Comparison of ENCODE assay signal across 8 mouse cellular contexts in genomic region chrX:162949811-162950439, GRCm38 (mm10). TPM values are rescaled to one million over a fixed set of nuclear protein-coding genes. Genes with fewer than 3 reads are reported as not detected.
A peak's percentile ranks its signal among the peaks of the same experiment; 100 is the strongest.
DNase-seq lines count a peak whose midpoint lies in the region; ATAC-seq and TF ChIP-seq lines count a peak whose summit lies in the region.
"Had no signal": no experiment of that assay in that cellular context is flagged by ENCODE, and none has a peak within 500 bp of the region (broad histone marks: within the 10 kb centered on the region; RNA-seq: fewer than 3 reads in every experiment).

No protein-coding gene starts in this region.

- no peaks in the 10 kb centered on the region for H3K36me3 ChIP-seq in kidney, embryonic 16.5 days (ENCODE audit: insufficient read depth, low read length)
- H3K36me3 ChIP-seq in stomach, postnatal 0 days (ENCODE audit: control insufficient read depth, insufficient read depth, low read length): no peaks in the 10 kb centered on the region
- H3K36me3 ChIP-seq: lung, embryonic 15.5 days had no signal

- H3K9ac ChIP-seq in kidney, embryonic 16.5 days (replicated peaks; ENCODE audit: low read length): no peak overlapping the region
- H3K9ac ChIP-seq in stomach, postnatal 0 days (ENCODE audit: low read length): no peak overlapping the region
- H3K9ac ChIP-seq: lung, embryonic 15.5 days had no signal

- no peaks in the 10 kb centered on the region for H3K9me3 ChIP-seq in kidney, embryonic 16.5 days (ENCODE audit: low read length)
- no peaks in the 10 kb centered on the region for H3K9me3 ChIP-seq in stomach, postnatal 0 days (ENCODE audit: control insufficient read depth, low read length)
- H3K9me3 ChIP-seq: lung, embryonic 15.5 days had no signal

- ATAC-seq in kidney, embryonic 16.5 days (ENCODE audit: low FRiP score, low TSS enrichment): no peak
- ATAC-seq in stomach, postnatal 0 days (ENCODE audit: low FRiP score, low TSS enrichment): no peak

- no peak overlapping the region for H3K27ac ChIP-seq in kidney, embryonic 16.5 days (ENCODE audit: low read length)
- H3K27ac ChIP-seq in stomach, postnatal 0 days (replicated peaks): no peak overlapping the region
- H3K27ac ChIP-seq: lung, embryonic 15.5 days had no signal

- H3K4me1 ChIP-seq in kidney, embryonic 16.5 days (ENCODE audit: insufficient read depth, low read length): no peaks in the 10 kb centered on the region
- H3K4me1 ChIP-seq in stomach, postnatal 0 days (replicated peaks; ENCODE audit: control insufficient read depth, insufficient read depth): no peaks in the 10 kb centered on the region
- H3K4me1 ChIP-seq: lung, embryonic 15.5 days had no signal

- no peaks in the 10 kb centered on the region; the same call in 1 of the 2 replicates for H3K27me3 ChIP-seq in kidney, embryonic 16.5 days (ENCODE audit: insufficient read depth, low read length)
- no peaks in the 10 kb centered on the region for H3K27me3 ChIP-seq in stomach, postnatal 0 days (ENCODE audit: control insufficient read depth, insufficient read depth, low read length)
- H3K27me3 ChIP-seq: lung, embryonic 15.5 days had no signal

- TF ChIP-seq EP300 in stomach, postnatal 0 days (optimal IDR thresholded peaks at IDR 0.05): no peak

- no peak overlapping the region for H3K4me3 ChIP-seq in kidney, embryonic 16.5 days (ENCODE audit: low read length)
- H3K4me3 ChIP-seq in stomach, postnatal 0 days (ENCODE audit: low read depth, low read length): no peak overlapping the region
- H3K4me3 ChIP-seq: lung, embryonic 15.5 days had no signal

- TF ChIP-seq CTCF in stomach, postnatal 0 days (IDR thresholded peaks at IDR 0.05; ENCODE audit: low read depth): peak; percentile 77

- peak; percentile 58 for DNase-seq in kidney, adult 9 months
- DNase-seq in Muller cell, postnatal 12 days (ENCODE audit: inconsistent ontology term): peak; percentile 11
- peak; percentile 54 for DNase-seq in cerebellum, adult 9-10 months
- DNase-seq in induced T-regulatory cell, adult 2 months (ENCODE audit: low read depth): peak; percentile 44
- peak; percentile 43 for DNase-seq in lung, postnatal 25 days (ENCODE audit: low spot score)
- peak; percentile 35 for DNase-seq in stomach, postnatal 0 days (ENCODE audit: low spot score)

- H3K4me2 ChIP-seq in kidney, embryonic 16.5 days (replicated peaks; ENCODE audit: low read depth, low read length): no peak overlapping the region
- no peak overlapping the region for H3K4me2 ChIP-seq in stomach, postnatal 0 days (replicated peaks; ENCODE audit: low read depth)
- H3K4me2 ChIP-seq: lung, embryonic 15.5 days had no signal

- WGBS in kidney, embryonic 16.5 days: 39% methylated on average over 3 of the region's 3 CpGs
- WGBS in stomach, postnatal 0 days: 17% methylated on average over 3 of the region's 3 CpGs

RNA-seq across cellular contexts. Expression of gene S100g, which starts 14.5 kb away (rescaled TPM):
- polyA plus RNA-seq in kidney, embryonic 16.5 days (2015; fragmentation: Nextera tagmentation; extraction: Ambion mirVana): 347 and 501 TPM in 2 replicates
- 235 and 318 TPM in 2 replicates for polyA plus RNA-seq in stomach, postnatal 0 days (2015; fragmentation: Nextera tagmentation; extraction: Ambion mirVana)

RNA-seq across cellular contexts. Expression of gene Ctps2, which starts 48.9 kb away (rescaled TPM):
- polyA plus RNA-seq in kidney, embryonic 16.5 days (2015; fragmentation: Nextera tagmentation; extraction: Ambion mirVana): 95.8 and 104 TPM in 2 replicates
- 39.1 and 40.9 TPM in 2 replicates for polyA plus RNA-seq in stomach, postnatal 0 days (2015; fragmentation: Nextera tagmentation; extraction: Ambion mirVana)
